Mouse (Mus musculus): Measurements from ENCODE around the gene Psmb3.

DNA sequence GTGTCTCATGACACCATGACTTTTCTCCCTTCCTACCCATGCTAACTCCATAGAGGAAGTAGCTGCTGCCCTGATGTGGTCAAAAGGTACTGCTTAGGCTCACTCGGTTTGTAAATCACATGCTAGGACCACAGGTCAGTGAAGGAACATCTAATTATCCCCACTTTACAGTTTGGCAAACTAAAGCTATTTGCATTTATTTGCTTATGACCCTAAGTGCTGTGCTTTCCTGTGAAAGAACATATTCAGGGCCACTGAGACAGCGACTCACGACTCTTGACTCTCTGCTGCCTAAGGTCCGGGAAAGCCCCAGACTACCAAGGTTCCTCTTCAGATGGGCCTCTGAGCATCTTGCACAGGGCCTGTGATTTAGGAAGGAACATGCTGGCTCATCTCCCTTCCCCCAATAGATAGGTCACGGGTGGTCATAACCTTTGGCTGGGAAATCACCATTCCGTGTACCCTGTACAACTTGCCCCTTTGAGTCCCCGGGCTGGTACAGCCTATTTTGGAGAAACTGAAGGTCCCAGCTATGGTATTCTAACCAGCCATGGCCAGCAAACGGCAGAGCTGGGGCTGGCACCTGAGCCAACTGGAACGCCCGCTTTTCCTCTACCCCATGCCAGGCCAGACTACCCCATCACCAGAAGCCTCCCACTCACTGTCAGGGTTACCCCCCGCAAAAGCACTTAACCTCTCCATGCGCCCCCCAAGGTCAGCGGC, 43.8 kb upstream of the Psmb3 start:
- TF ChIP-seq CTCF (IDR thresholded peaks at IDR 0.05; ENCODE audit: low read depth, low read length) (no peak), GATA2 (IDR thresholded peaks at IDR 0.05; ENCODE audit: borderline replicate concordance, low read depth, low read length) (no peak), GATA1 (IDR thresholded peaks at IDR 0.05; ENCODE audit: borderline replicate concordance, low read length) (no peak)
